Mouse (Mus musculus) small intestine, adult 2 months (tissue): ENCODE results near the gene Prdm16. TPM values are rescaled to one million over a fixed set of nuclear protein-coding genes. Genes with fewer than 3 reads are reported as not detected.
A peak's percentile ranks its signal among the peaks of the same experiment; 100 is the strongest.

Experiments
- H3K27ac ChIP-seq: fragments of 200-500 bp; 2 replicates; pipeline ENCODE4 v1.5.1; 2012; ENCODE audit warnings: low read depth, low read length, control low read depth, inconsistent platforms; ENCODE audit not compliant: insufficient read depth
- H3K27me3 ChIP-seq: fragments of 200-500 bp; 2 replicates; pipeline ENCODE4 v1.6.1; 2012; ENCODE audit warnings: mild to moderate bottlenecking, moderate library complexity, low read length, inconsistent platforms; ENCODE audit not compliant: control insufficient read depth, insufficient read depth
- H3K36me3 ChIP-seq: fragments of 200-500 bp; 2 replicates; pipeline ENCODE4 v1.6.1; 2012; ENCODE audit warnings: mild to moderate bottlenecking, low read length, control low read depth, inconsistent platforms; ENCODE audit not compliant: control insufficient read depth, insufficient read depth
- H3K4me1 ChIP-seq: fragments of 200-500 bp; 2 replicates; pipeline ENCODE4 v1.6.1; 2012; ENCODE audit warnings: low read length, inconsistent platforms, mixed read lengths; ENCODE audit not compliant: control insufficient read depth, insufficient read depth, insufficient read length
- H3K4me3 ChIP-seq: fragments of 200-500 bp; 2 replicates; pipeline ENCODE4 v1.5.1; 2012; ENCODE audit warnings: low read depth, mild to moderate bottlenecking, control low read depth, inconsistent platforms, low read length, moderate library complexity
- CTCF ChIP-seq: fragments of 200-500 bp; IDR thresholded peaks from 2 replicates; pipeline ENCODE4 v1.5.1; 2012; ENCODE audit warnings: low read depth, mild to moderate bottlenecking, control low read depth, inconsistent platforms, low read length, moderate library complexity, mixed read lengths; ENCODE audit not compliant: insufficient replicate concordance, insufficient read length; ENCODE audit errors: extremely low read depth
- POLR2A ChIP-seq: fragments of 200-500 bp; IDR thresholded peaks from 2 replicates; pipeline ENCODE4 v1.6.1; 2012; ENCODE audit warnings: low read depth, mild to moderate bottlenecking, control low read depth, inconsistent platforms, low read length, moderate library complexity
- WGBS: fragments of 180-500 bp; shearing (Covaris S2); methylation state at CpG from one replicate; pipeline ENCODE4 v1.1.7; 2018; 5-methylcytosine and 5-hydroxymethylcytosine counted together
- polyA plus RNA-seq: library from polyadenylated mRNA; depleted of rRNA; stranded (reverse); fragments of >200 nt; gene quantifications from 2 replicates; pipeline ENCODE4 v1.2.3, GENCODE M21; 2012

The Prdm16 gene
- polyA plus RNA-seq, 1 experiment: 4.9 TPM

DNA sequence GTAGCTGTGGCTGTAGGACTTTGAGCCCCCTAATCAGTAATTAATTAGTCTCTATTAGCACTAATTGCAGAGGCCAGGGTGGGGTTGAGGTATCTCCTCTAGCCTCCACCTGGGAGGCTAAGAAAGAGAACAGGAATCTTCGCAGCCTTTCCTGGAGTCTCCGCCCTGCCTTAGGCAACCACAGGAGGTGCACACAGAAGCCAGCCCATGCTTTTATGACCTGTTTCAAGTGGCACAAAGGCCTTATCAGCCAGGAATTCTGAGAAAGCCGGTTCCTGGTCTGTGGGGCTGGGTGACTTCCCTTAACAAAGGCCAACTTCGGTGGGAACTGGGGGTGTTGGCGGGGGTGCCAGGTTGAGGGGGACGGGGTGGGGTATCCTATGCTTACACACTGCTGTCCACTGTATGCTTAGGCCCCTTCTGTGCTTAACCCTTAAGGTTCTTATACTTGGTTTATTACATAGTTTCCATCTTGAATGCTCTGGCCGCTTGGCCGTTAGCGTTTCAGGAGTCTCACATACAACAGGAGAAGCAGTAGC is 276.8 kb downstream of the Prdm16 start:
- Histone ChIP-seq H3K4me3 (peak overlapping the region; percentile 43), H3K36me3 (no peaks in the 10 kb centered on the region), H3K27me3 (no peaks in the 10 kb centered on the region), H3K27ac (peak overlapping the region; percentile 85), H3K4me1 (peaks cover 19% of the 10 kb centered on the region; the same call in 1 of the 2 replicates)
- TF ChIP-seq CTCF: no peak
- TF ChIP-seq POLR2A: no peak
- 33% methylated on average over 9 of the region's 9 CpGs for WGBS

DNA sequence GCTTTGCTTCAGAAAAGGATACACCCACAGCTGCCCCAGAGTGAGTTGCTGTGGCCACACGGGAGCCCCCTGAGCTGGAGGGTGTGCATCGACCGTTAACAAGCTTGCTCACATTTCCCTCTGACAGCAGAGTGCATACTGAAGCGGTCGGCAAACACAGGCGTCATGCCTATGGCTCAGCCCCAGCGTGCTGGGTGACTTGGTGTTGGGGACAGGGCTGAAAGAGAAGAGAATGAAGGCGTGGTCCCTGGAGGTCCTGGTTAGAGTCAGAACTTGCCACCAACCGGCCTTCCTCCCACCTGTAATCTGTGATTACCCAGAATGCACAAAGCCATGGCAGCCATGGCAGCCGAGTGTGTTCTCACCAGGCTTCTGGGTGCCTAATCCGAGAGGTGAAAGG is 277.9 kb downstream of the Prdm16 start:
- Histone ChIP-seq H3K27ac (peak overlapping the region; percentile 85), H3K4me1 (peaks cover 19% of the 10 kb centered on the region; the same call in 1 of the 2 replicates), H3K4me3 (peak overlapping the region; percentile 43), H3K27me3 (no peaks in the 10 kb centered on the region), H3K36me3 (no peaks in the 10 kb centered on the region)
- TF ChIP-seq CTCF (no peak), POLR2A (no peak)
- 25% methylated on average over 11 of the region's 11 CpGs for WGBS

DNA sequence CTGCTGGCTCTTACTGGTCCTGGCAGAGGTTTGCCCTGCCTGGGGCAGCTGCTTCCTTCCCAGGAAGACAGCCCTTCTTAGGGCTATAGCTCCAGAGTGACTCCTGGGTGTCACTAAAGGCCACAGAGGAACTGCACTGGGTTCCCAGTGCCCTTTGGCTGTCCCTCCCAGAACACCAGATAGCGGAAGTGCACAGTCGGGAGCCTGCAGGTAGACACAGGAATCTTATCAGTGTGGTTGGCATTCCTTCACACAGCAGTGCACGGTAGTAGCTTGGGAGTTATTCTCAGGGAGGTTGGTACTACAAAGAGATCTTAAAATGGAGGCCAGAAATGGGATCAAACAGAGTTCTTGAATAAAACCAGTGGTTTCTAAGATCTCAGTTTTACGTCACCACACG is 278.3 kb downstream of the Prdm16 start:
- H3K36me3 ChIP-seq: no peaks in the 10 kb centered on the region
- no peak for TF ChIP-seq POLR2A
- no peak for TF ChIP-seq CTCF
- H3K27ac ChIP-seq: peak overlapping the region; percentile 85

DNA sequence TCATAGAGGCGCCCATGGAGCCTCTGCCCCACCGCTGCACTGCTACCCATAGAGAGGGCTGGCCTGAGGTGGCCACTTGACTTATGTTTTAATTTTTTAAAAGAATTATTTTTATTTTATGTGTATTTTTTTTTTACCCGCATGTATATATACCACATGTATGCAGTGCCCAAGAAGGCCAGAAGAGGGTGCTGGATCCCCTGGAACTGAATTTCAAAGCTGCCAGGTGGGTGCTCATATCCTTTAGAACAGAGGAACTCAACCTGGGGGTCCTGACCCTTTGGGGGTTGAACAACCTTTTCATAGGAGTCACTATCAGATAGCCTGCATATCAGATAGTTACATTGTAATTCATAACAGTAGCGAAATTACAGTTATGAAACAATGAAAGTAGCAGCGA is 281.3 kb downstream of the Prdm16 start:
- no peaks in the 10 kb centered on the region for H3K27me3 ChIP-seq
- no peak overlapping the region for H3K4me3 ChIP-seq
- H3K4me1 ChIP-seq: peaks cover 19% of the 10 kb centered on the region; the same call in 1 of the 2 replicates
- WGBS: 96% methylated on average over 5 of the region's 5 CpGs
- no peak; the same call in 1 of the 2 replicates for TF ChIP-seq CTCF
- no peak for TF ChIP-seq POLR2A
- H3K27ac ChIP-seq: no peak overlapping the region
- no peaks in the 10 kb centered on the region for H3K36me3 ChIP-seq

More for the DNA sequence above, 278.3 kb downstream of the Prdm16 start:
- 23% methylated on average over 5 of the region's 5 CpGs for WGBS
- Histone ChIP-seq H3K4me3 (peak overlapping the region; percentile 43; the same call in 1 of the 2 replicates), H3K27me3 (no peaks in the 10 kb centered on the region), H3K4me1 (peaks cover 19% of the 10 kb centered on the region; the same call in 1 of the 2 replicates)

DNA sequence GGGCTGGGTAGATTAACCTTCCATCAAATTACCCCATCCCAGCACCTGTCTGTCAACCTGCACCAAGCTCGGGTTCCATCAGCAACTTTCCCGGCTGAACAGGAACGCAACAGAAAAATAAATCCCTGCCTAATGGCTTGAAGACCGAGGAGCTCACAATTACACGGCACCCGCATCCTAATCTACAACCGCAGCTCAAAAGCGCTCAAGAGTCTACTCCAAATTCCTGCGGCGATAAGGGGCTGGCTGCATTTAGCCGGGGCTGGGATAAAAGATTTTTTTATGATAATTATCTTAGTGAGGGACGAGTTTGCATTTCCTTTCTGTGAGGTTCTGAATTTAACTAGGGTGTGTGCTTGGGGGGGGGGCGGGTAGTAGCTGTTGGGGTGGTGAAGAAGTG is 284.4 kb downstream of the Prdm16 start:
- WGBS: 77% methylated on average over 13 of the region's 13 CpGs
- no peaks in the 10 kb centered on the region for H3K36me3 ChIP-seq
- H3K4me1 ChIP-seq: peaks cover 9% of the 10 kb centered on the region
- no peak overlapping the region for H3K4me3 ChIP-seq
- no peak overlapping the region for H3K27ac ChIP-seq
- H3K27me3 ChIP-seq: no peaks in the 10 kb centered on the region
- no peak for TF ChIP-seq CTCF
- no peak for TF ChIP-seq POLR2A

DNA sequence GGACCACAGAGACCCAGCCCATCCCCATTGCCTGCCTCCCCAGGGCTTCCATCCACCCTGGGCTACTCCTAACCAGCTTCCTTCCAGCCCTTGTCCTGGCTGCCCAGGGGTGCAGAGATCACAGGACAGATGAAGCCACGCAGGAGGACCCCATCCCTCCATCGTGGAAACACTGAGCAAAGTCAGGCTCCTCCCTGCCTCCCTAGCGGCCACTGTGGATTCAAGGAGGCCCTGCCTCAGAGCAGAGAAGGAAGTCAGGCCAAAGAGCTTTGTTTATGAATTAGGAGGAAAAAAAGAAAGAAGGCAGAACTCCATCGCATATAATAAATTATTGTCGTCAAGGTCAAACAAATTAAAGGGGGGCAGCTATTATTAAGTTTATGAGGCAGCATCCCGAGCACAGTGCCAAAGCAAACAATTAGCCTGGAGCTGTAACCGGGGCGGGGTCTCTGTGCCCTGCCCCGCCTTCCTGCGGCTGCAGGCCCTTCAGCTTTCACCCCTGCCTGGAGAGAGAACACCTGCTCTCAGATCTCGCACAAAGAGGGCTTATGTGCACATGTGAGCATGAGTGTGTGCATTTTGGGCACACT is 288.4 kb downstream of the Prdm16 start:
- no peak overlapping the region for H3K4me3 ChIP-seq
- 12% methylated on average over 11 of the region's 11 CpGs for WGBS
- TF ChIP-seq POLR2A: no peak
- TF ChIP-seq CTCF: no peak
- no peaks in the 10 kb centered on the region for H3K27me3 ChIP-seq
- H3K4me1 ChIP-seq: peaks cover 9% of the 10 kb centered on the region
- peaks cover 2% of the 10 kb centered on the region; the same call in 1 of the 2 replicates for H3K36me3 ChIP-seq
- no peak overlapping the region for H3K27ac ChIP-seq

DNA sequence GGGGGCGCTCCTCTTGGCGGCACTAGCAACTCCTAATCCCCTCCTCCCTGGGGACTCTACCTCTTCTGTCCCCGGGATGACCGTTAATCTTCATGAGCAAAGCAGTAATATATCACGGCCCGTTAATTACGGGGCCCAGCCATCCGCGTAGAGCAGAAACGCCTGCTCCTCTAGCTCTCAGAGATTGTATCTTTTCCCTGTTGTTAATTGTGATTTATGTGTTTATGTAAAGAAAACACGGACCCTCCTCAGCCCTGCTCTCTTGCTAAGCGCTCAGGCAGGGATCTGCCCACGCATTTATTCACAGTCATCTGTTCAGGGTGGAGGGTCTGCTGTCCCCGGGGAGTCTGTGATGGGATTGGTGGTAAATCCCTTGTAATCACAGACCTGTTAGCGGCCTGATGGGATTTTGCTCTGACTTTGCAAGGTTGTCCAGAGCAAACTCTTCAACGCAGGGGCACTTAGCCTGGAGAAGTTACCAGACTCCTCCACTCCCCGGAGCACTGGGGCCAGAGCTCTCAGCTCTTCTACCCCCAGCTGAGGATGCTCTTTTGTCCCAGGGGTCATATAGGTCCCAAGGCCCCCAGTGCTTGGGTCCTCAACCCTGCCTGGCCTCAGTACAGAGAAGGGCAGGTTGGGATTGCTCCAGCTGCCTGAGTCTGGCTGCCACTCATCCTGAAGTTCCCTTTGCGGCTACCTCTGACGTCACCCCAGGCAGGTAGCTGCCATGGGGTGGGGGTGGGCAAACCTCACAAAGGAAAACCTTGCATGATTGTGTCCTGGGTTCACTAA is 289.7 kb downstream of the Prdm16 start:
- no peaks in the 10 kb centered on the region for H3K27me3 ChIP-seq
- 87% methylated on average over 19 of the region's 19 CpGs for WGBS
- H3K27ac ChIP-seq: no peak overlapping the region
- peaks cover 9% of the 10 kb centered on the region for H3K4me1 ChIP-seq
- TF ChIP-seq CTCF: no peak
- peaks cover 3% of the 10 kb centered on the region for H3K36me3 ChIP-seq
- no peak overlapping the region for H3K4me3 ChIP-seq
